ENCODE assay signal across 9 mouse cellular contexts in the genomic region with DNA sequence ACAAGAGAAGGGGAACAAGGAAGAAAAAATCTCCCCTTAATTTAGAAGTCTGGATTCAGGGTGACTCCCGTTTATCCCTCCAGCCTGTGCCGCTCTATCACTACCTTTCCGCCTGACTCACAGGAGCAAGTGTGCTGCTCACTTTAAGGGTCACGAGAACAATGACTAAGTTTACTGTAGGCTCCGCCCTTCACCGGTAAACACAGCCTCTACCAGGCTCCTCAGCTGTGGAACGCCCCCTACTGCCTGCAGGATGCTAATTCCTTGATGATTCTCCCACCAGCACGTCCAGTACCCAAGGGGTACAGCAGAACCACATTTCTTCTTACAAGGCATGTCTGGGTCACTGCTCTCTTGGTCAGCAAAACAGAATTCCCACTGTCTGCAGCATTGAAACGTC.
DNase-seq lines count a peak whose midpoint lies in the region; ATAC-seq and TF ChIP-seq lines count a peak whose summit lies in the region.
"Had no signal": no experiment of that assay in that cellular context is flagged by ENCODE, and none has a peak within 500 bp of the region (broad histone marks: within the 10 kb centered on the region; RNA-seq: fewer than 3 reads in every experiment).

No protein-coding gene starts in this region.

- peak; percentile 50 for TF ChIP-seq CTCF in liver, embryonic 14.5 days (IDR thresholded peaks at IDR 0.05; ENCODE audit: low read depth)

- H3K27me3 ChIP-seq in hindbrain, embryonic 15.5 days: 0 out of 2 replicates have a peak, but pooled peaks cover 5% of the 10 kb centered on the region
- no peaks in the 10 kb centered on the region; the same call in 1 of the 2 replicates for H3K27me3 ChIP-seq in liver, embryonic 14.5 days (ENCODE audit: control insufficient read depth, insufficient read depth, low read length)
- no peaks in the 10 kb centered on the region for H3K27me3 ChIP-seq in stomach, embryonic 14.5 days (ENCODE audit: control insufficient read depth, insufficient read depth, low read length)

- peak; percentile 14 for DNase-seq in right cerebral cortex, postnatal 4 days
- no peak for DNase-seq in right cerebral cortex, adult 18-20 months
- peak in 1 of 3 experiments; percentile 24 for DNase-seq in liver, embryonic 14.5 days (ENCODE audit: low read depth in 3 of 3, low spot score in 3 of 3)
- no peak for DNase-seq in cerebellum, adult 9-10 months
- no peak for DNase-seq in frontal cortex, postnatal 10 days (ENCODE audit: low spot score in 2 of 2)

- H3K4me1 ChIP-seq in hindbrain, embryonic 15.5 days (replicated peaks): peaks cover 24% of the 10 kb centered on the region
- H3K4me1 ChIP-seq in liver, embryonic 14.5 days (replicated peaks; ENCODE audit: control insufficient read depth in 2 of 2, insufficient read depth in 2 of 2, low read length in 1 of 2): 0 out of 4 replicates have a peak, but pooled peaks cover 0 to 4% of the 10 kb centered on the region in 2 experiments
- 0 out of 2 replicates have a peak, but pooled peaks cover 8% of the 10 kb centered on the region for H3K4me1 ChIP-seq in stomach, embryonic 14.5 days (ENCODE audit: control insufficient read depth, insufficient read depth, low read length)

- no peak overlapping the region for H3K4me3 ChIP-seq in hindbrain, embryonic 15.5 days
- H3K4me3 ChIP-seq in liver, embryonic 14.5 days (ENCODE audit: insufficient read depth in 1 of 2, low read depth in 2 of 2, low read length in 2 of 2): no peak overlapping the region
- H3K4me3 ChIP-seq in stomach, embryonic 14.5 days (ENCODE audit: low read depth, low read length): no peak overlapping the region
- H3K4me3 ChIP-seq: erythroblast, embryonic 14.5 days had no signal

- H3K9me3 ChIP-seq in hindbrain, embryonic 15.5 days: no peaks in the 10 kb centered on the region
- no peaks in the 10 kb centered on the region for H3K9me3 ChIP-seq in liver, embryonic 14.5 days (ENCODE audit: control insufficient read depth, low read length)
- H3K9me3 ChIP-seq in stomach, embryonic 14.5 days (ENCODE audit: control insufficient read depth, low read depth, low read length): no peaks in the 10 kb centered on the region

- H3K4me2 ChIP-seq in hindbrain, embryonic 15.5 days: peak overlapping the region; percentile 13; the same call in 1 of the 2 replicates
- H3K4me2 ChIP-seq in liver, embryonic 14.5 days (ENCODE audit: low read depth): no peak overlapping the region
- no peak overlapping the region for H3K4me2 ChIP-seq in stomach, embryonic 14.5 days (replicated peaks; ENCODE audit: low read depth, low read length)

- H3K27ac ChIP-seq in hindbrain, embryonic 15.5 days (replicated peaks): no peak overlapping the region
- H3K27ac ChIP-seq in liver, embryonic 14.5 days: no peak overlapping the region
- H3K27ac ChIP-seq in stomach, embryonic 14.5 days (ENCODE audit: low read length): no peak overlapping the region

- TF ChIP-seq EP300 in liver, embryonic 14.5 days (IDR thresholded peaks at IDR 0.05; ENCODE audit: low read depth): no peak

- no peaks in the 10 kb centered on the region for H3K36me3 ChIP-seq in hindbrain, embryonic 15.5 days
- H3K36me3 ChIP-seq in liver, embryonic 14.5 days (replicated peaks; ENCODE audit: control insufficient read depth, insufficient read depth, low read depth): no peaks in the 10 kb centered on the region
- H3K36me3 ChIP-seq in stomach, embryonic 14.5 days (ENCODE audit: control insufficient read depth, insufficient read depth, low read length): no peaks in the 10 kb centered on the region

- H3K9ac ChIP-seq in hindbrain, embryonic 15.5 days: no peak overlapping the region
- H3K9ac ChIP-seq in liver, embryonic 14.5 days (replicated peaks): no peak overlapping the region
- H3K9ac ChIP-seq in stomach, embryonic 14.5 days (replicated peaks; ENCODE audit: low read depth, low read length): no peak overlapping the region

- ATAC-seq in common myeloid progenitor, adult 5-6 weeks (replicated peaks; ENCODE audit: low read depth, poor library complexity, severe bottlenecking): peak; percentile 84
- no peak; the same call in 1 of the 2 replicates for ATAC-seq in hindbrain, embryonic 15.5 days (ENCODE audit: low FRiP score, low read depth)
- no peak for ATAC-seq in liver, embryonic 14.5 days (ENCODE audit: insufficient read depth)
- ATAC-seq in stomach, embryonic 14.5 days (ENCODE audit: insufficient number of reproducible peaks, insufficient read depth, low FRiP score, low read depth): peak; percentile 71; the same call in 1 of the 2 replicates

- 14% methylated on average over 9 of the region's 9 CpGs for WGBS in hindbrain, embryonic 15.5 days
- WGBS in liver, embryonic 14.5 days (ENCODE audit: insufficient replicate concordance): 8% methylated on average over 9 of the region's 9 CpGs
- 18% methylated on average over 9 of the region's 9 CpGs for WGBS in stomach, embryonic 14.5 days

Comparison
In these comparisons a context has a peak if more than half of its experiments do, and no peak if none do; other contexts are left out.
1. ATAC-seq: peak in common myeloid progenitor, adult 5-6 weeks (single experiment) and stomach, embryonic 14.5 days (single experiment); none in hindbrain, embryonic 15.5 days (single experiment) and liver, embryonic 14.5 days (single experiment).